Mouse (Mus musculus): ENCODE measurements around the gene 1700016D06Rik. TPM values are rescaled to one million over a fixed set of nuclear protein-coding genes. Genes with fewer than 3 reads are reported as not detected.

1700016D06Rik gene
- total and polyA plus RNA-seq, 3 experiments: not detected

- Histone ChIP-seq H3K27me3 (ENCODE audit: control insufficient read depth in 1 of 2, insufficient read depth in 2 of 2, low read length in 2 of 2) (no peaks in the 10 kb centered on the region), H3K27ac (ENCODE audit: control insufficient read depth, low read depth, low read length) (no peak overlapping the region), H3K4me3 (ENCODE audit: control insufficient read depth in 1 of 2, insufficient read depth in 1 of 2, low read depth in 2 of 2, low read length in 2 of 2) (no peak overlapping the region), H3K36me3 (ENCODE audit: control insufficient read depth in 1 of 2, insufficient read depth in 2 of 2, low read length in 2 of 2) (peaks cover 7 to 27% of the 10 kb centered on the region in 2 experiments), H3K79me2 (ENCODE audit: control insufficient read depth, insufficient read depth, low read length, poor library complexity) (peaks cover 3% of the 10 kb centered on the region; the same call in 1 of the 2 replicates), H3K4me1 (ENCODE audit: control insufficient read depth in 1 of 2, insufficient read depth in 2 of 2, low read length in 2 of 2) (0 out of 4 replicates have a peak, but pooled peaks cover 0 to 5% of the 10 kb centered on the region in 2 experiments), H3K9ac (ENCODE audit: control insufficient read depth, low read depth, low read length, poor library complexity, severe bottlenecking) (no peak overlapping the region), H3K9me3 (replicated peaks; ENCODE audit: insufficient read depth, low read length) (no peaks in the 10 kb centered on the region)
- peak; percentile 32 for DNase-seq (ENCODE audit: low read depth, low spot score)
- TF ChIP-seq GATA1 (IDR thresholded peaks at IDR 0.05; ENCODE audit: low read depth, low read length): peak; percentile 43
- peak in 1 of 2 experiments; percentile 30; a peak in 1 of 4 replicates for TF ChIP-seq EP300 (IDR thresholded peaks at IDR 0.05; ENCODE audit: low read depth in 1 of 2, low read length in 2 of 2)
- no peak for TF ChIP-seq MYC (IDR thresholded peaks at IDR 0.05; ENCODE audit: low read depth, low read length)
- no peak for TF ChIP-seq UBTF (IDR thresholded peaks at IDR 0.05; ENCODE audit: borderline replicate concordance, insufficient read depth, low read depth, low read length)
- TF ChIP-seq MXI1 (IDR thresholded peaks at IDR 0.05; ENCODE audit: low read depth, low read length): no peak
- TF ChIP-seq CHD1 (IDR thresholded peaks at IDR 0.05; ENCODE audit: low read depth, low read length): no peak
- TF ChIP-seq ZMIZ1 (IDR thresholded peaks at IDR 0.05; ENCODE audit: low read depth, low read length): no peak
- no peak for TF ChIP-seq JUND (IDR thresholded peaks at IDR 0.05; ENCODE audit: low read depth, low read length)
- no peak for TF ChIP-seq TBP (IDR thresholded peaks at IDR 0.05; ENCODE audit: low read depth, low read length)
- TF ChIP-seq MAFK (IDR thresholded peaks at IDR 0.05; ENCODE audit: borderline replicate concordance, low read depth, low read length): no peak
- TF ChIP-seq MAX (IDR thresholded peaks at IDR 0.05; ENCODE audit: low read length): no peak
These were observed 75.8 kb downstream of the 1700016D06Rik start for GRCm38 (mm10) chr8:11625084-11625483.

- H3K27ac ChIP-seq (ENCODE audit: control insufficient read depth, low read depth, low read length): no peak overlapping the region
- H3K4me3 ChIP-seq (ENCODE audit: control insufficient read depth in 1 of 2, insufficient read depth in 1 of 2, low read depth in 2 of 2, low read length in 2 of 2): no peak overlapping the region
- peaks cover 0 to 32% of the 10 kb centered on the region in 2 experiments; a peak in 2 of 4 replicates for H3K36me3 ChIP-seq (ENCODE audit: control insufficient read depth in 1 of 2, insufficient read depth in 2 of 2, low read length in 2 of 2)
- H3K79me2 ChIP-seq (ENCODE audit: control insufficient read depth, insufficient read depth, low read length, poor library complexity): no peaks in the 10 kb centered on the region
- H3K9ac ChIP-seq (ENCODE audit: control insufficient read depth, low read depth, low read length, poor library complexity, severe bottlenecking): no peak overlapping the region
- no peak for TF ChIP-seq MAX (IDR thresholded peaks at IDR 0.05; ENCODE audit: low read length)
- no peaks in the 10 kb centered on the region for H3K9me3 ChIP-seq (replicated peaks; ENCODE audit: insufficient read depth, low read length)
- DNase-seq (ENCODE audit: low read depth, low spot score): no peak
- no peaks in the 10 kb centered on the region for H3K27me3 ChIP-seq (ENCODE audit: control insufficient read depth in 1 of 2, insufficient read depth in 2 of 2, low read length in 2 of 2)
- no peaks in the 10 kb centered on the region for H3K4me1 ChIP-seq (ENCODE audit: control insufficient read depth in 1 of 2, insufficient read depth in 2 of 2, low read length in 2 of 2)
These were observed 81.8 kb downstream of the 1700016D06Rik start for GRCm38 (mm10) chr8:11619091-11619490.

DNA sequence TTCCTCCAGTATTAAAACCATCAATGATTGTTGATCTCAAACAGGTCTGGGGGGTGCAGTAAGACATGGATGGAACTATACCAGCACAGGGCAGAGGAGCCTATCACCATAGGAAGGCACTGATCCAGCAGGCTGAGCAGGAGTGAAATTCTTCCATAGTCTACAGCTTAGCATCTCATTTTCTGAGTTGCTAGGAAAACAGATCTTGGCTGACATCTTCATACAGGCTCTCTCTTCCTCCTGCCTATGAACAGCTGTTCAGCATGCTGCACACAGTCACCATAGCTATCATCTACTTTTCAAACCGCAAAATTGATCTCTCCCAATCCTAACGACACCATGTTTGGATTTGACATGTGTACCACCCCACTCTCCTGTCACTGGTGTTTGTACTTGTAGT is 82.8 kb downstream of the 1700016D06Rik start:
- no peaks in the 10 kb centered on the region for H3K27me3 ChIP-seq (ENCODE audit: control insufficient read depth in 1 of 2, insufficient read depth in 2 of 2, low read length in 2 of 2)
- TF ChIP-seq MYB (IDR thresholded peaks at IDR 0.05; ENCODE audit: low read depth, low read length) (no peak), USF2 (IDR thresholded peaks at IDR 0.05; ENCODE audit: borderline replicate concordance in 1 of 2, insufficient read depth in 1 of 2, low read depth in 1 of 2, low read length in 2 of 2) (no peak), ETS1 (IDR thresholded peaks at IDR 0.05; ENCODE audit: low read depth, low read length) (no peak), ZNF384 (IDR thresholded peaks at IDR 0.05; ENCODE audit: low read depth, low read length) (no peak), GATA1 (IDR thresholded peaks at IDR 0.05; ENCODE audit: low read depth, low read length) (no peak), JUND (IDR thresholded peaks at IDR 0.05; ENCODE audit: low read depth, low read length) (no peak), UBTF (IDR thresholded peaks at IDR 0.05; ENCODE audit: borderline replicate concordance, insufficient read depth, low read depth, low read length) (no peak), BHLHE40 (IDR thresholded peaks at IDR 0.05; ENCODE audit: borderline replicate concordance, low read depth, low read length) (no peak), GABPA (IDR thresholded peaks at IDR 0.05; ENCODE audit: low read depth, low read length) (no peak), MAZ (IDR thresholded peaks at IDR 0.05; ENCODE audit: low read depth, low read length) (no peak), ZC3H11A (IDR thresholded peaks at IDR 0.05; ENCODE audit: low read depth, low read length) (no peak), RCOR1 (IDR thresholded peaks at IDR 0.05; ENCODE audit: low read depth, low read length) (no peak), CTCF (IDR thresholded peaks at IDR 0.05 in 2 of 3, conservative IDR thresholded peaks at IDR 0.05 in 1 of 3; ENCODE audit: control insufficient read depth in 1 of 3, insufficient read depth in 1 of 3, low read depth in 2 of 3, low read length in 3 of 3, poor library complexity in 1 of 3, severe bottlenecking in 1 of 3) (no peak), TBP (IDR thresholded peaks at IDR 0.05; ENCODE audit: low read depth, low read length) (no peak), MAX (IDR thresholded peaks at IDR 0.05; ENCODE audit: low read length) (no peak)
- H3K79me2 ChIP-seq (ENCODE audit: control insufficient read depth, insufficient read depth, low read length, poor library complexity): no peaks in the 10 kb centered on the region
- no peak overlapping the region for H3K9ac ChIP-seq (ENCODE audit: control insufficient read depth, low read depth, low read length, poor library complexity, severe bottlenecking)
- H3K9me3 ChIP-seq (replicated peaks; ENCODE audit: insufficient read depth, low read length): no peaks in the 10 kb centered on the region
- H3K4me3 ChIP-seq (ENCODE audit: control insufficient read depth in 1 of 2, insufficient read depth in 1 of 2, low read depth in 2 of 2, low read length in 2 of 2): no peak overlapping the region
- no peak overlapping the region for H3K27ac ChIP-seq (ENCODE audit: control insufficient read depth, low read depth, low read length)
- H3K4me1 ChIP-seq (ENCODE audit: control insufficient read depth in 1 of 2, insufficient read depth in 2 of 2, low read length in 2 of 2): no peaks in the 10 kb centered on the region
- H3K36me3 ChIP-seq (ENCODE audit: control insufficient read depth in 1 of 2, insufficient read depth in 2 of 2, low read length in 2 of 2): peaks cover 0 to 33% of the 10 kb centered on the region in 2 experiments; a peak in 2 of 4 replicates
- DNase-seq (ENCODE audit: low read depth, low spot score): no peak

Measured in MEL (cell line).